Mouse (Mus musculus) bone marrow macrophage, adult 2 months (primary cell): Measurements from ENCODE around the gene Rps7. TPM values are rescaled to one million over a fixed set of nuclear protein-coding genes. Genes with fewer than 3 reads are reported as not detected.
A peak's percentile ranks its signal among the peaks of the same experiment; 100 is the strongest.

ENCODE experiments used
- H3K27ac ChIP-seq: 2 replicates; pipeline ENCODE4 v1.5.1; 2012; ENCODE audit warnings: low read depth, low read length; ENCODE audit not compliant: insufficient read depth
- H3K4me1 ChIP-seq: 2 replicates; pipeline ENCODE4 v1.6.1; 2012; ENCODE audit warnings: low read length; ENCODE audit not compliant: control insufficient read depth, insufficient read depth
- H3K4me3 ChIP-seq: 2 replicates; pipeline ENCODE4 v1.5.1; 2012; ENCODE audit warnings: mild to moderate bottlenecking, low read length, moderate library complexity; ENCODE audit not compliant: insufficient read depth
- CTCF ChIP-seq: IDR thresholded peaks from 2 replicates; pipeline ENCODE4 v1.5.1; 2012; ENCODE audit warnings: low read depth, mild to moderate bottlenecking, low read length, moderate library complexity
- POLR2A ChIP-seq: IDR thresholded peaks from 2 replicates; pipeline ENCODE4 v1.6.1; 2012; ENCODE audit warnings: mild to moderate bottlenecking, low read depth, low read length, borderline replicate concordance
- polyA plus RNA-seq: library from polyadenylated mRNA; stranded (reverse); fragments of >200 nt; gene quantifications from 2 replicates; pipeline ENCODE4 v1.2.4, GENCODE M21; 2012; ENCODE audit not compliant: missing spikeins, insufficient read depth, insufficient read length

Rps7 gene
- polyA plus RNA-seq, 1 experiment = 814 TPM

DNA sequence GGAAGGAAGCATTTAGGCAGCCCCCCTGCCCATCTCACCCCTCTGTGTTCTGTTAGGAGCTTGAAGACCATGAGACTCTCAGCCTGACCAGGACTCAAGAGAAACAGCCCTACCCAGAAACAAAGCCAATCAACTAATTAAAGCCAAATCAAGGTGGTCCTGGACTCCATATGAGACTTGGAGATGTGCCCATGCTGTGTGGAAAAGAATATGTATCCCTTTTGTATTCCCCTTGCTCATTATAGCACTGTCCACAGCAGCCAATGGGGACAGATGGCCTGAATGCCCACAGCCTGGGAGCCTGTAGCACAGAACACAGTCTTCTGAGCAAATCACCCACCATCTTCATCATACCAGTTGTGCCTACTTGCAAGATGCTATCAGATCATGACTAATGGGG lies 38.9 kb downstream of the Rps7 start:
- TF ChIP-seq POLR2A = no peak
- TF ChIP-seq CTCF = no peak
- Histone ChIP-seq H3K4me1 (no peaks in the 10 kb centered on the region), H3K27ac (no peak overlapping the region), H3K4me3 (no peak overlapping the region)

- Histone ChIP-seq H3K27ac (no peak overlapping the region), H3K4me1 (no peaks in the 10 kb centered on the region), H3K4me3 (no peak overlapping the region)
- no peak for TF ChIP-seq POLR2A
- no peak for TF ChIP-seq CTCF
These were observed 45.3 kb downstream of the Rps7 start for GRCm38 (mm10) chr12:28590428-28590827.

GRCm38 (mm10) chr12:28589090-28589868 lies 46.5 kb downstream of the Rps7 start:
- TF ChIP-seq CTCF = peak; percentile 79
- no peak for TF ChIP-seq POLR2A
- Histone ChIP-seq H3K4me1 (no peaks in the 10 kb centered on the region), H3K4me3 (no peak overlapping the region), H3K27ac (no peak overlapping the region)

GRCm38 (mm10) chr12:28587949-28588348 lies 47.8 kb downstream of the Rps7 start:
- H3K27ac ChIP-seq = no peak overlapping the region
- TF ChIP-seq POLR2A (no peak), CTCF (no peak)
- no peak overlapping the region for H3K4me3 ChIP-seq
- H3K4me1 ChIP-seq = no peaks in the 10 kb centered on the region

DNA sequence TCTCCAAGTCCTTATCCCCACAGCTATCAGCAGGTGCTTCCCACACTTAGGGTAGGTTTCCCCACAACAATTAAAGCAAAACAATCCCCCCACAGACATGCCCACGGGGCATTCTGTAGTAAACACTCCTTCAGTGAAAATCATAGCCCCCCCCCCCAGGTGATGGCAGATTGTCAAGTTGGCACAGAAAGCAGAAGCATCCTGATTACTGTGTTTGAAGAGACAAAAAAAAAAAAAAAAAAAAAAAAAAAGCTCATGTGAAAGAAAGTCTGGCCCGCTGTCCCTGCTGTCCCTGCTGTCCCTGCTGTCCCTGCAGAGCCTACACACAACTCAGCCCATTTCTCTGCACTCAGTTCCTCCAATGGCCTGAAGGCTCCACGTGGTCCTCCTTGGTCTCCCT lies 51.7 kb downstream of the Rps7 start:
- TF ChIP-seq CTCF (no peak), POLR2A (no peak)
- no peak overlapping the region for H3K4me3 ChIP-seq
- H3K4me1 ChIP-seq = no peaks in the 10 kb centered on the region
- H3K27ac ChIP-seq = no peak overlapping the region

- TF ChIP-seq POLR2A (no peak), CTCF (no peak)
- Histone ChIP-seq H3K27ac (no peak within 1 kb of the TSS), H3K4me1 (no peaks in the 10 kb centered on the region), H3K4me3 (no peak within 1 kb of the TSS)
These were observed 53.3 kb downstream of the Rps7 start, which contains the start of gene Allc for GRCm38 (mm10) chr12:28582423-28582822. TSS of gene Allc (minus strand) at chr12:28582523.

Other genes with a start within 250 kb of the Rps7 start
- not detected in 2 replicates for gene Dcdc2c, start 83.6 kb downstream of the Rps7 start, polyA plus RNA-seq
- gene Allc, start 53.4 kb downstream of the Rps7 start, polyA plus RNA-seq = not detected in 2 replicates
- gene Colec11, start 12.6 kb downstream of the Rps7 start, polyA plus RNA-seq = 0.56 TPM in 1 of 2 replicates, not detected in the other
- 16.0 and 20.8 TPM in 2 replicates for gene Rnaseh1, start 13.6 kb upstream of the Rps7 start, polyA plus RNA-seq
- 38.8 and 39.3 TPM in 2 replicates for gene Adi1, start 39.3 kb upstream of the Rps7 start, polyA plus RNA-seq
- 22.5 and 24.1 TPM in 2 replicates for gene Trappc12, start 114.5 kb upstream of the Rps7 start, polyA plus RNA-seq
- gene Eipr1, start 115.8 kb upstream of the Rps7 start, polyA plus RNA-seq = 12.9 and 18.3 TPM in 2 replicates